Mouse (Mus musculus) olfactory bulb, adult 2 months (tissue): ENCODE results near the gene Zfp341. TPM values are rescaled to one million over a fixed set of nuclear protein-coding genes. Genes with fewer than 3 reads are reported as not detected.

Experiments used
- H3K27ac ChIP-seq: fragments of 200-500 bp; 2 replicates; pipeline ENCODE4 v1.5.1; 2012; ENCODE audit warnings: low read depth, low read length; ENCODE audit not compliant: insufficient read depth
- H3K4me1 ChIP-seq: fragments of 200-500 bp; 2 replicates; pipeline ENCODE4 v1.6.1; 2012; ENCODE audit warnings: low read length; ENCODE audit not compliant: control insufficient read depth, insufficient read depth
- H3K4me3 ChIP-seq: fragments of 200-500 bp; 2 replicates; pipeline ENCODE4 v1.5.1; 2012; ENCODE audit warnings: mild to moderate bottlenecking, low read depth, low read length, moderate library complexity; ENCODE audit not compliant: insufficient read depth
- CTCF ChIP-seq: fragments of 200-500 bp; IDR thresholded peaks from 2 replicates; pipeline ENCODE4 v1.5.1; 2012; ENCODE audit warnings: low read depth, mild to moderate bottlenecking, low read length, moderate library complexity; ENCODE audit not compliant: insufficient read depth
- POLR2A ChIP-seq: fragments of 200-500 bp; IDR thresholded peaks from 2 replicates; pipeline ENCODE4 v1.6.1; 2012; ENCODE audit warnings: mild to moderate bottlenecking, low read depth, low read length, moderate library complexity; ENCODE audit not compliant: insufficient read depth
- WGBS: fragments of 180-500 bp; shearing (Covaris S2); methylation state at CpG from one replicate; pipeline ENCODE4 v1.1.7; 2018; 5-methylcytosine and 5-hydroxymethylcytosine counted together
- polyA plus RNA-seq: library from polyadenylated mRNA; stranded (reverse); fragments of >200 nt; gene quantifications from 2 replicates; pipeline ENCODE4 v1.2.4, GENCODE M21; 2012; ENCODE audit warnings: low replicate concordance; ENCODE audit not compliant: missing spikeins, insufficient read depth, insufficient read length

The Zfp341 gene
- polyA plus RNA-seq, 1 experiment: not detected

DNA sequence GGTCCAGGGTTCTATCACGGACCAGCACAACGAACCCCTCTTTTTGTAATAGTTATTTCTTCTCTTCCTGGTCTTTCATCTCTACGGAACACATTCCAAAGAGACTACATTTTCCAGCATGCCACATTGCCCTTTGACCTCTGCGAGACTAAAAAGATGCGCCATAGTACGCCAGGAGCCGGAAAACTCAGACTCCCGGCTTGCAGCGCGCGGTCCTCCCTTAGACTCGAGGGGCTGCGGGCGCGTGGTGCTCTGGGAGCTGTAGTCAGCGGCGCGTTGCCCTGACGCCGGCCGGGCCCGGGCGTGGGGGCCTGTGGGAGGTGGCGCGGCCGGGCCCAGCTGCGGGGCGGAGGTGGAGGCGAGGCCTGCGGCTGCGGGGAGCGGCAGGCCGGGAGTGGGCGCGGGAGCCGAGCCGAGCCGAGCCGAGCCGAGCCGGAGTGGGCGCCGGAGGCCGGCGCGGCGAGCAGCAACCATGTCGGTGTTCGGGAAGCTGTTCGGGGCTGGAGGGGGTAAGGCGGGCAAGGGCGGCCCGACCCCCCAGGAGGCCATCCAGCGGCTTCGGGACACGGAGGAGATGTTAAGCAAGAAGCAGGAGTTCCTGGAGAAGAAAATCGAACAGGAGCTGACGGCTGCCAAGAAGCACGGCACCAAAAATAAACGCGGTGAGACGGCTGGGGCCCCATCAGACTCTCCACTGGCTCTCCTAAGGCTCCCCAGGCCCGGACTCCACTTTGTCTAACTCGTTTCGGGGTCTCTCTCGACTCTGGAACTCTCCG lies 43.8 kb downstream of the Zfp341 start:
- Histone ChIP-seq H3K4me1 (peaks cover 7% of the 10 kb centered on the region), H3K27ac (peak overlapping the region; percentile 44), H3K4me3 (peak overlapping the region; percentile 66)
- peak; percentile 61 for TF ChIP-seq POLR2A
- no peak for TF ChIP-seq CTCF
- under 1% methylated on average over 67 of the region's 67 CpGs for WGBS

DNA sequence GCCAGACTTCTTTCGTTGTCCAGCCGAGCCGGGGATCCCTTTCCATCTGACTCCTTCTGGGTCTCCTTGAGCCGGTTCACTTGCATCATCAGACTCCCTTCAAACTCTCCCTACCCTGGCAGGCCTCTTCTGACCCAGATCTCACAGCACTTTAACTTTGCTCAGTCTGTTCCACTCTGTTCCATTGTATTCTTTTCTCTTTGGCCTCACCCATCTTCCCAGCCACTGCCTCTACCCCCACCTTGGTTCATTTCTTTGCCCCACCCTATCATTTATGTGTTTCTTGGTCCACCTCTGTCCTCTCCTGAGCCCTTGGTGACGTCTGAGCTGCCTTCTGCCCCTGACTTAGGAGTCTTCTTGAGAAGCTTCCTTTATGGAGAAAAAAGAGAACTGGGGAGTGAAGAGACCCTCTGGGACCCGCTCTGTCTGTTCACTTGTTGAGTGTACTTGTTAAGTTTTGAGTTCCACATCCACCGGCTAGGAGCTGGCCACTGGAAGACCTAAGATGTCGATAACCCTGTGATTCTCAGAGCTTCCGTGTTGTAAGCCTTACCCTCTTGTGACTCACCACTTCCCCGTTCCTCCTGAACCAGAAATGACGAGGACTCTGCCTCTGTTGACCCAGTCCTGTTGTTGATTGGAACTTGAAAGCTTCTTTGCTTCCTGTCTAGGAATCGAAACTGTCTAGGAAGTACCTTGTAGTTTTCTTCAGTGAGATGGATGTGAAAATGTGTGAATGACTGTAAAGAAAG lies 44.6 kb downstream of the Zfp341 start:
- no peak for TF ChIP-seq CTCF
- no peak for TF ChIP-seq POLR2A
- Histone ChIP-seq H3K27ac (peak overlapping the region; percentile 44), H3K4me1 (peaks cover 7% of the 10 kb centered on the region), H3K4me3 (peak overlapping the region; percentile 66)
- 2% methylated on average over 12 of the region's 12 CpGs for WGBS

DNA sequence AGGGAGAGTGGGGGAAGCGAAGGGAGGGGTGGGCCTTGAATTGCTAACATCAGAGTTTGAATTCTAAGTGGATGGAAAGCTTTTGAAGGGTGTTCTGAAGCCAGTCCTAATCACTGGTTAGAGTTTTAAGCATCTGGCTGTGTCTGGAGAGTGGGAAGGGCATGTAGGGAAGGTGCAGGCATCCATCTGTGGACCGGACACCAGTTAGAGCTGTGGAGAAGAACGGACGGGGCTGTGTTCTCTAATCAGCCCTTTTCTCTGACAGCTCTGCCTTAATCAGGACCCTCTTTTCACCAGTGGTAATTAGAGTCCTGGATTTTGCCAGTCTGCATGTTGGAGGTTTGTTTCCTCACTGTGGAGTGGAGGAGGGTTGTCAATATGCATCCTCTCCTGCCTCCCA lies 46.0 kb downstream of the Zfp341 start:
- 0 out of 2 replicates have a peak overlapping the region, but pooled peaks have one; percentile 12 for H3K27ac ChIP-seq
- 15% methylated on average over 4 of the region's 4 CpGs for WGBS
- peak overlapping the region; percentile 27 for H3K4me3 ChIP-seq

DNA sequence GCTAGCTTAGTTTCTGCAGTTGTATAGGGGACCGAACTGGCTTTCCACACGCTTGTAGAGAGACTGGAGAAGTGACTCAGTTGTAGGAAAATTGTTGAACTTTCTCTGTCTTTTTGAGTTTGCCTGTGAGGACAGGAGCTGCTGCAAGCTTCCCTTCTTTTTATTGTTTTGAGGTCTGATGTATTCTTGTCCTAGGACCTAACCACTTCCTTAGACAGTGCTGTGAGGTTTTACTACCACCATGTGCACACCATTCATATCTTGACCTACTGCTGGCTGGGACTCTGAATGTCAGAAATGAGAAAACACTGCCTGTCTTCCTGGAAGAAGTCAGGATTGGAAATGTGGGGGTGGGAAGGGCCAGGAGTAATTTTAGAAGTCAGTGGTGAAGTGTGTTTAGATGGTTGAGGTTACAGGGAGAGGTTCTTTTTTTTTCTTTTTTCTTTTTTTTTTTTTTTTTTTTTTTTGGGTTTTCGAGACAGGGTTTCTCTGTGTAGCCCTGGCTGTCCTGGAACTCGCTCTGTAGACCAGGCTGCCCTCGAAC lies 46.5 kb downstream of the Zfp341 start:
- Histone ChIP-seq H3K4me1 (peaks cover 7% of the 10 kb centered on the region), H3K27ac (peak overlapping the region; percentile 12; the same call in 1 of the 2 replicates), H3K4me3 (peak overlapping the region; percentile 27; the same call in 1 of the 2 replicates)
- 34% methylated on average over 5 of the region's 5 CpGs for WGBS
- no peak for TF ChIP-seq POLR2A

More for the DNA sequence above, 46.0 kb downstream of the Zfp341 start:
- H3K4me1 ChIP-seq: peaks cover 7% of the 10 kb centered on the region
- TF ChIP-seq CTCF (no peak), POLR2A (no peak)

DNA sequence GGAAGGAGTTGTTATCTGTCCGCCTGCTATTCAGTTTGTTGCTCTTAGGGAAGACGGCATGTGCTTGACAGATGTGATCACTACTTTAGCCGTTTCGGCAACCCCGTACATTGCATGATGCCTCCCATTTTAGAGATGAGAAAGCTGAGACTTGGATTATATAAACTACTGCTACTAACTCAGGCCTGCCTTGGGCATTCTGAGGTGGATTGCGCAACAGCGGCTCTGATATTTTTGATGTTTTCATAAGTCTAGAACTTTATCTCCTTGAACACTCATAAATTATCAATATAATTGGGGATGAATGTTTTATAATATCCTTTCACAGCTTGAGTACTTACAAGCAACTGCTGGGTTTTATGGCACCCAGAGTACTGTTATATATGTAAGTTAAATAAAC lies 55.6 kb downstream of the Zfp341 start:
- Histone ChIP-seq H3K4me1 (peaks cover 11% of the 10 kb centered on the region), H3K4me3 (no peak overlapping the region), H3K27ac (no peak overlapping the region)
- 96% methylated on average over 7 of the region's 7 CpGs for WGBS
- TF ChIP-seq POLR2A: no peak
- TF ChIP-seq CTCF: no peak

DNA sequence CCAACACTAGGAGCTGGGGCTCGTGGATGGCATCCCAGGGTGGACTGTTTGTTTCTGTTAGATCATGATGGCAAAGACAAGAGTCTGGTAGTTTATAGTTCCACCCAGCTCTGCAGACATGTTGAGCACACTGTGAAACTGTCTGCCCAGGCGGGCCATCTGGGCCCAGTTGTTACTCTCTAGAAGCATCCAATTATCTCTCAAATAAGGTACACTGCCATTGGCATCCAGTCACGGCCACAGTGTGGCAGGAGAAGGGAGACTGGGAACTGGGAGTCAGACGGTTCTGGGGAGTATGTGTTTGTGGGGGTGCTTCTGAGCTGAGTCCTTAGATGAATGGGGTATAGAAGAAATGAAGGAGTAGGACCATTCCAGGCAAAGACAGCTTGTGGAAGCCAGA lies 57.0 kb downstream of the Zfp341 start:
- WGBS: 47% methylated on average over 4 of the region's 4 CpGs
- TF ChIP-seq POLR2A: no peak
- TF ChIP-seq CTCF: no peak
- peaks cover 14% of the 10 kb centered on the region for H3K4me1 ChIP-seq
- H3K27ac ChIP-seq: no peak overlapping the region
- no peak overlapping the region for H3K4me3 ChIP-seq

DNA sequence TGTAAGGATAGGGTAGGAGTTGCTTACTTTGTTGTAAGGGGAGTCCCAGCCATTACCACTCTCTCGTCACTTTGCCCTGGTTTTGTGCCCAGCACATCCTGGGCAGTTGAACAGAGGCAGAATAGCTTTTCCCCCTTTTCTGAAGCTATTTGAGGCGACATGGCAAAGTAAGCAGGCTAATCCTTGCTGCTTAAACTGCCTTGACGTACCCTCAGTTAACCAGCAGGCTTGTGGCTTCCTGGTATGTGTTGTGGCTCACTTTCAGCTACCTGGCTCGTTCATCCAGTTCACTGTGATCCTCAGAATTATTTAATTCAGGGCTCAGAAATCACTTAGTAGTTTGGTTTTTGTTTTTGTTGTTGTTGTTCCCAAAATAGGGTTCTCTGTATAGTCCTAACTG lies 57.6 kb downstream of the Zfp341 start:
- H3K4me1 ChIP-seq: peaks cover 13% of the 10 kb centered on the region
- H3K4me3 ChIP-seq: no peak overlapping the region
- no peak overlapping the region for H3K27ac ChIP-seq
- TF ChIP-seq POLR2A (no peak), CTCF (no peak)
- 72% methylated on average over 4 of the region's 4 CpGs for WGBS

DNA sequence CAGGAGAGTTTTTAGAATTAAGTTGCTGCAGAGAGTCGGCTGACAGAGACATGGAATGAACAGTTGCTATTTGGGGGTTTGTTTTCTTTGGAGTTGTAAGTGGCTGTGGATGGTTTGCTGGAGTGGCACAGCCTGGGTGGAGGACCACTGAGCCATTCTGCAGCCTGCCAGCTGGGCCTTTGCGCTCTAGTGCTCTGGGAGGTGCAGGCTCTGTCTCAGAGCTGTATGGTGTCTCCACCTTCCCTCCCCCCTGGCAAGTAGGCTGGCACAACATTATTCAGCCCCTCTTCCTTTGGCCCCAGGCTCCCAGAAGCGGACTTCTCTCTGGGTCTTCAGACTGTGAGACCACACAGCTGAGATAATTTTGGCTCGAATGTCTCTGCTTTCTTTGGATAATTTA lies 60.9 kb downstream of the Zfp341 start:
- Histone ChIP-seq H3K27ac (no peak overlapping the region), H3K4me1 (peaks cover 29% of the 10 kb centered on the region), H3K4me3 (no peak overlapping the region)
- 48% methylated on average over 4 of the region's 4 CpGs for WGBS
- TF ChIP-seq CTCF (no peak), POLR2A (no peak)
